Mouse (Mus musculus) intestine, embryonic 16.5 days (tissue): ENCODE data around the gene Tmem156. TPM values are rescaled to one million over a fixed set of nuclear protein-coding genes. Genes with fewer than 3 reads are reported as not detected.

Experiments used
- ATAC-seq: fragments of 200-750 bp; cut with Nextera tagmentation; 2 replicates; pipeline ENCODE4 v1.8.0; 2017; ENCODE audit warnings: moderate TSS enrichment, moderate library complexity
- H3K27ac ChIP-seq: fragments of 300-500 bp; sonication (generic); 2 replicates; pipeline ENCODE4 v1.5.1; 2014; ENCODE audit warnings: mild to moderate bottlenecking, low read length
- H3K27me3 ChIP-seq: fragments of 300-500 bp; sonication (generic); replicated peaks from 2 replicates; pipeline ENCODE4 v1.6.1; 2014; ENCODE audit warnings: low read length, control low read depth, mixed read lengths; ENCODE audit not compliant: control insufficient read depth, insufficient read depth
- H3K36me3 ChIP-seq: fragments of 300-500 bp; sonication (generic); 2 replicates; pipeline ENCODE4 v1.6.1; 2014; ENCODE audit warnings: low read length, control low read depth; ENCODE audit not compliant: control insufficient read depth, insufficient read depth
- H3K4me1 ChIP-seq: fragments of 300-500 bp; sonication (generic); 2 replicates; pipeline ENCODE4 v1.6.1; 2014; ENCODE audit warnings: low read length, control low read depth, mixed read lengths; ENCODE audit not compliant: control insufficient read depth, insufficient read depth
- H3K4me2 ChIP-seq: fragments of 300-500 bp; sonication (generic); 2 replicates; pipeline ENCODE4 v1.6.1; 2014; ENCODE audit warnings: low read depth, low read length, control low read depth
- H3K4me3 ChIP-seq: fragments of 300-500 bp; sonication (generic); 2 replicates; pipeline ENCODE4 v1.5.1; 2014; ENCODE audit warnings: mild to moderate bottlenecking, low read length
- H3K9ac ChIP-seq: fragments of 300-500 bp; sonication (generic); 2 replicates; pipeline ENCODE4 v1.6.1; 2014; ENCODE audit warnings: low read depth, low read length
- H3K9me3 ChIP-seq: fragments of 300-500 bp; sonication (generic); 2 replicates; pipeline ENCODE4 v1.6.1; 2016; ENCODE audit warnings: low read length, control low read depth; ENCODE audit not compliant: control insufficient read depth
- WGBS: fragments of 180-500 bp; shearing (Covaris S2); extraction: QIAGEN DNeasy Blood & Tissue Kit; methylation state at CpG from one replicate; pipeline ENCODE4 v1.1.7; 2014; 5-methylcytosine and 5-hydroxymethylcytosine counted together
- polyA plus RNA-seq: library from polyadenylated mRNA; unstranded; fragments of >200 nt; fragmentation: Nextera tagmentation; extraction: Ambion mirVana; gene quantifications from 2 replicates; pipeline ENCODE4 v1.2.1, GENCODE M21; 2015

The Tmem156 gene
- polyA plus RNA-seq, 1 experiment from 2014 or later = 2.1 TPM

DNA sequence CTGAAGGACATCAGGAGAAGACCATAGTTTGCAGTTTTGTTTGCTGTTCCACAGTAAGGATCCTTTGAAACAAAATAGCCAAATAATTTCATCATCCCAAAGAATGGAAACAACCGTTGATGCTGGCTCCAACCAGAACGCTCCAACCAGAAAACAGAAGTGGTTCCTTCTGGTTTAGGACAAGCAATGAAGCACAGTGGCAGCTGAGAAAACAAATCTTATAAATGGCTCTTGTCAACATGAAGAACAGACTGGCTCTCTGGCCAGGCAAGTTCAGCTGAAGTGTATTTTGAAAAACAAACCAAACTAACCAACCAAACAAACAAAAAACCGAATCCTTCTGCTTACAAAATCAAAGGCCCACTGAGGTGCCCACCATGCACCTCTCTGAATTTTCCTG lies 2.2 kb downstream of the Tmem156 start:
- Histone ChIP-seq H3K9me3 (no peaks in the 10 kb centered on the region), H3K9ac (no peak overlapping the region), H3K36me3 (no peaks in the 10 kb centered on the region), H3K27me3 (no peaks in the 10 kb centered on the region), H3K4me3 (no peak overlapping the region), H3K4me1 (peaks cover 7% of the 10 kb centered on the region; the same call in 1 of the 2 replicates), H3K27ac (no peak overlapping the region), H3K4me2 (no peak overlapping the region)
- ATAC-seq = no peak
- WGBS = 60% methylated on average over 3 of the region's 3 CpGs

DNA sequence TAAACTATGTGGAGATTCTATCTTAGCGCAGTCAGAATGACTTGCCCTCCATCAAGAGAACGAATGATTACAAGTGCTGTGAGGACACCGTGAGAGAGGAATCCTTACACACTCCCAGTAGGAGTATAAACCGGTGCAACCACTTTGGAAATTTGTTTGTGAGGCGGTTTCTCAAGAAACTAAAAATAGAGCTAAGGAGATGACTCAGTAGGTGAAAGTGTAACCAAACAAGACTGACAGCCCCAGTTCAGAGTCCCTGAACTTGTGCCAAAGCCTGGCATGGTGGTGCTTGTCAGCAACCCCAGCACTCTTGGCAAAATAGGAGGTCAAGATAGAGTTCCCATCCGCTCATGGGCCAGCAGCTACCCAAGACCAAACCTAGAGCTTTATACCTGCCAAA lies 5.4 kb downstream of the Tmem156 start:
- Histone ChIP-seq H3K4me1 (0 out of 2 replicates have a peak, but pooled peaks cover 3% of the 10 kb centered on the region), H3K27me3 (no peaks in the 10 kb centered on the region), H3K4me2 (no peak overlapping the region), H3K36me3 (no peaks in the 10 kb centered on the region), H3K4me3 (no peak overlapping the region), H3K9ac (no peak overlapping the region), H3K9me3 (no peaks in the 10 kb centered on the region), H3K27ac (no peak overlapping the region)
- WGBS = 67% methylated on average over 6 of the region's 6 CpGs
- no peak for ATAC-seq

DNA sequence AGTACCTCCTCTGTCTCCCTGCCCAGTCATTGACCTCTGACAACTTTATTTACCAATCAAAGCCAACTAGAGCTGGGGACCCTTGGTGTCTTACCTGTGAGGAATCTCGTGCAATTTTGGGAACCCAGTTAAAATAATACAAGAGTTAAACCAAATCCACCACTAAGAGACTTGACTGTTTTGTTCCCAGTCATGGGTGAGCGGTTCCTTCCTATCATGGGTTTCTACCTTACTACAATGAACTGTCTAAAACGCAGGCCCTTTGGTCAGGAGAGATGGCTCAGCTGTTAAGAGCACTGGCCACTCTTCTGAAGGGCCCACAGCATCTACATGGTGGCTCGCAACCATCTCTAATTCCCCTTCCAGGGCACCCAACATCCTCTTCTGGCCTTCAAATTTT lies 10.1 kb downstream of the Tmem156 start:
- H3K4me3 ChIP-seq = no peak overlapping the region
- H3K36me3 ChIP-seq = no peaks in the 10 kb centered on the region
- WGBS = 87% methylated on average over 4 of the region's 4 CpGs
- no peaks in the 10 kb centered on the region for H3K9me3 ChIP-seq
- no peak overlapping the region for H3K27ac ChIP-seq
- no peak overlapping the region for H3K9ac ChIP-seq
- 0 out of 2 replicates have a peak, but pooled peaks cover 3% of the 10 kb centered on the region for H3K4me1 ChIP-seq
- H3K4me2 ChIP-seq = no peak overlapping the region
- no peak for ATAC-seq
- H3K27me3 ChIP-seq = no peaks in the 10 kb centered on the region

DNA sequence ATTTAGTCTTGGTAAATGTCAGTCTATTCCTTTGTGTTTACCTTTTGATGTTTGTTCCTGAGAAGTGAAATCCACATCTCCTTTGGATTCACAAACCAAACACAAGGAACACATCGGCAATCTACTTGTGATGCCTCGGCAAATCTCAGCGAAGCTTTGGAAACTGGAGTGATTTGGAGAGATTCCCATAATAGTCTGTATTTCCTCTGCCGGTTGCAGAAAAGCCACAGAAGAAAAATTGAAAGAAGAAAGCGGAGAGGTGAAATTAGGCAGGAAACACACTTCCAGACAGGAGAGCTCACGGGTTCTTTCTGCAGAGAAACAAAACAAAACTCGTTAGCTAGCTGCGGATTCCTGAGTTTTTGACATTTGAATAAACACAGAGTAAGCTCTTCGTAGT lies 12.1 kb downstream of the Tmem156 start:
- peak overlapping the region; percentile 27 for H3K4me3 ChIP-seq
- H3K4me2 ChIP-seq = 0 out of 2 replicates have a peak overlapping the region, but pooled peaks have one; percentile 17
- H3K27ac ChIP-seq = no peak overlapping the region
- H3K27me3 ChIP-seq = no peaks in the 10 kb centered on the region
- no peak for ATAC-seq
- H3K4me1 ChIP-seq = no peaks in the 10 kb centered on the region
- 35% methylated on average over 9 of the region's 9 CpGs for WGBS
- H3K9ac ChIP-seq = 0 out of 2 replicates have a peak overlapping the region, but pooled peaks have one; percentile 9
- no peaks in the 10 kb centered on the region for H3K9me3 ChIP-seq
- no peaks in the 10 kb centered on the region for H3K36me3 ChIP-seq

DNA sequence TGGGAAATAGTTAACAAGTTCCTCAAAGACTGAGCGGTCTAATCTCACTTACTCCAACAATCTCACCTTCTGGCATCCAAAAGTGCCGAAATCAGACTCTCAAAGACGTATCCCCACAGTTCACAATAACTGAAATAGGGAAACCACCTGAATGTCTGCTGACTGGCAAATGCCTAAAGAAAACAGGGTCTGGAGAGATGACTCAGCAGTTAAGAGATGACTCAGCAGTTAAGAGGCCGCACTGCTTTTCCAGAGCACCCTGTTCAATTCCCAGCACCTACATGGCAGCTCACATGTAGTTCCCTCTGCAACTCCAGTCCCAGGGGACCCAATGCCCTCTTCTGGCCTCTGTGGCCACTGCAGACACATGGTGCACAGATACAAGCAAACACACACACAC lies 13.9 kb downstream of the Tmem156 start:
- Histone ChIP-seq H3K4me1 (no peaks in the 10 kb centered on the region), H3K4me3 (no peak overlapping the region), H3K27me3 (no peaks in the 10 kb centered on the region), H3K4me2 (no peak overlapping the region), H3K27ac (no peak overlapping the region), H3K36me3 (no peaks in the 10 kb centered on the region), H3K9ac (no peak overlapping the region), H3K9me3 (no peaks in the 10 kb centered on the region)
- 96% methylated on average over 4 of the region's 4 CpGs for WGBS
- ATAC-seq = no peak

DNA sequence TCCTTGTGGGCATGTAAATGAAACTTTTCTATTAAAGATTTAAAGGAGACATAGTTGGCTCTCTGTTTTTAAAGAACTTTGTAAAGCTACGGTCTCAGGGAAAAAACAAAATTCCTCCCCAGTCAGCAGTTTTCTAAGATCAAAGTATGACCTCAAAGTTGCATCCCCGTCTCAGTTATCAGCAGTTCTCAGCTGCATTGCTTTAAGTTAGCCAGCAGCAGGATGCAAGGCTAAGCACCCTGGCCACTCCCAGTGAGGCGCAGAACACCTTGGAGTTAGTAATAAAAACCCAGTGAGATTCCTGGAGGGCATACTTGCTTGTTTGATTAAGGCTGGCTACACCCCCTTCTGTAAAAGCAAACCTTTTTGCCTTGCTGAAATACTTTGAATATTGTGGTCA lies 15.2 kb downstream of the Tmem156 start:
- Histone ChIP-seq H3K27ac (no peak overlapping the region), H3K4me2 (no peak overlapping the region), H3K36me3 (no peaks in the 10 kb centered on the region), H3K9ac (no peak overlapping the region), H3K9me3 (no peaks in the 10 kb centered on the region), H3K27me3 (no peaks in the 10 kb centered on the region), H3K4me3 (no peak overlapping the region), H3K4me1 (no peaks in the 10 kb centered on the region)
- no peak for ATAC-seq
- WGBS = 30% methylated on average over 3 of the region's 3 CpGs

DNA sequence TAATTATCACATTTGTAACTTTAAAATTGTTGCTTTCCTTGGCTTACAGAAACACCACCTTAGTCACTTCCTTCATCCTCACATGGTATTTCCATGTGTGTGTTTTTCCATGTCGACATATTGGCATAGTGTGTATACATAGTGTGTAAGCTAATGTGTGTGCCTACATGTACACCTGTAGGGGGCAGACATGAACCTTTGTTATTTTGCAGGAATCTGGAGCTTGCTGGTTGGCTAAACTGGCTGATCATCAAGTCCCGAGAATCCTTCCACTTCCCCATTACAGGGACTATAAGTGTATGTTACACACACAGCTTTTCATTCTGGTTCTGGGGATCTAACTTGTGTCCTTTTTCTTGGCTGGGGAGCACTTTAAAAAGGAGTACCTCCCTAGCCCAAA lies 15.8 kb downstream of the Tmem156 start:
- 75% methylated on average over 2 of the region's 2 CpGs for WGBS

DNA sequence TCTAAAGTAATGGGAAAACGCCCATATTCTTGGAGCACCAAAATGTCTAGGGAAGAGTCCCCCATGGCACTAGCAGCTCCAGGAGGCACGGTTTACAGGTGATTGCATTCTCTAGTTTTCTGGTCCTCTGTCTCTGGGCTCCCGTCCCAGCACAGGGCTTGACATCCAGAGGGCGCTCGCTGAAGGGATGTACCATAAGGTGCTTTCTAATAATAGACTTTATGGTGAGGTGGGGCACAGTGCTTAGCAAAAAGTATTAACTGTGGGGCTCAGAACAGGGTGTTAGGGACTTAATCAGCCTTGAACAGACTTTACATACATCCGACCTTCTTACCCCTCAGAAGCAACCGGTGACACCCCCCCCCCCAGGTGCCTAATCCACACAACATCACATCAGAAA lies 17.2 kb downstream of the Tmem156 start:
- Histone ChIP-seq H3K9me3 (no peaks in the 10 kb centered on the region), H3K4me3 (no peak overlapping the region), H3K27me3 (no peaks in the 10 kb centered on the region), H3K4me1 (no peaks in the 10 kb centered on the region), H3K27ac (no peak overlapping the region), H3K9ac (no peak overlapping the region), H3K4me2 (no peak overlapping the region), H3K36me3 (no peaks in the 10 kb centered on the region)
- ATAC-seq = no peak
- WGBS = 54% methylated on average over 7 of the region's 7 CpGs

More for the DNA sequence above, 15.8 kb downstream of the Tmem156 start:
- Histone ChIP-seq H3K4me1 (no peaks in the 10 kb centered on the region), H3K9me3 (no peaks in the 10 kb centered on the region), H3K4me2 (no peak overlapping the region), H3K27me3 (no peaks in the 10 kb centered on the region), H3K4me3 (no peak overlapping the region), H3K9ac (no peak overlapping the region), H3K36me3 (no peaks in the 10 kb centered on the region), H3K27ac (no peak overlapping the region)
- no peak for ATAC-seq

DNA sequence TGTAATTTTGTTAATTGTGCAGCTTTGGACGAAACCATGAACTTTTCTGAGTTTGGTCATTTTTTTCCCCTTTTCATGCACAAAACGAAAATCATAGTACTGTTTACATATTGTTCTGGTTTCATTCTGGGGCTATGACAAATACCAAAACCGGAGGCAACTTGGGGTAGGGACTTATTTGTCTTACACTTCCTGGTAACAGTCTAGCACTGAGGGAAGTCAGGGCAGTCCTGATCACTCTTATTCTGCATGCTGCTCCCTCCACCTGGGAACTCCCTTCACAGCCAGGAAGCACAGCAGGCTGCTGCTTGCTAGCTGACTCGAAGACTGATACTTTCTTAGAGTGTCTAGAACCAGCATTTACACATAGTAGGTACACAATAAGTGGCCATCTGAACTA lies 18.7 kb downstream of the Tmem156 start:
- Histone ChIP-seq H3K27ac (no peak overlapping the region), H3K4me3 (no peak overlapping the region), H3K4me2 (no peak overlapping the region), H3K9me3 (no peaks in the 10 kb centered on the region), H3K36me3 (no peaks in the 10 kb centered on the region), H3K9ac (no peak overlapping the region), H3K27me3 (no peaks in the 10 kb centered on the region), H3K4me1 (no peaks in the 10 kb centered on the region)
- WGBS = 66% methylated on average over 4 of the region's 4 CpGs
- no peak for ATAC-seq

DNA sequence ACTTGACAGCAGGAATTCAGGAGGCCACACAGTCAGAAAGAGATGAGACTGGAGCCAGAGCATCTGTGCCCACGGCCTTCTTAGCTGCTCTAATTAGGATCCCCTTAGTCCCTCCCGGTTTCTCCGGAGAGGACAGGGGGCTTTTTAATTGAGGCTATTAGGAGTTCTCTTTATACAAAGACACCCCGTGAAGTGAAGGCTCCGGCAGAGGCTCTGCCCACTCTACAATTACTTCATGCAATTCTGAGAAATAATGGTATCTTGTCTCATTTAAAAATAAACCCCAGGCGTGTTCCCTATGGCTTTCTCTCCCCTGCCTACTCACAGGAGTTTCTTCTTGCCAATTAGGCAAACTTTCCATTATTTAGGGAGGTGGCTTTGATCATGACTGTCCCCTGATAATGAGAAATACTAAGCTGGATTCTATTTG lies 20.2 kb downstream of the Tmem156 start:
- no peak overlapping the region for H3K9ac ChIP-seq
- no peaks in the 10 kb centered on the region for H3K36me3 ChIP-seq
- no peak overlapping the region for H3K4me2 ChIP-seq
- no peak overlapping the region for H3K27ac ChIP-seq
- ATAC-seq = no peak
- H3K4me1 ChIP-seq = no peaks in the 10 kb centered on the region
- no peaks in the 10 kb centered on the region for H3K9me3 ChIP-seq
- 64% methylated on average over 6 of the region's 6 CpGs for WGBS
- no peak overlapping the region for H3K4me3 ChIP-seq
- no peaks in the 10 kb centered on the region for H3K27me3 ChIP-seq
